Mouse (Mus musculus) liver (tissue): ENCODE measurements around the gene Kcnq1.

Source experiments
- DNase-seq: peaks from one replicate; pipeline ENCODE4 v3.0.0-alpha.2; 2020; ENCODE audit warnings: mixed read lengths

Gene Kcnq1

DNA sequence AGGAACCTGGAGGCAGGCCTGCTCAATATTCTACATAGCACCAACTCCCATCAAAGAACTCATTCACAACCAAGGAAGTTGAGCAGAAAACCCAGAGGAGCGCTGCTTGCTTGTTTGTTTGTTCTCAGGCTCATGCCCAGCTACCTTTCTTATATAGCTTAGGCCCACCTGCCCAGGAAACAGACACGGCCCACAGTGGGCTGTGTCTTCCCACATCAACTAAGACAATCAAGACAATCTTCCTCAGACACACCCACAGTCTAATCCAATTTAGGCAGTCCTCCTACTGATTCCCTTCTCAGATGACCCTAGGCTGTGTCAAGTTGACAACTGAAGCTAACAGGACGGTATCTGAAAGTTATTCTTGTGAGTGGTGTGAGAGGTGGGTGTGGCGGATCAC lies at the start of gene Kcnq1:
Kcnq1 (plus strand) TSS at position 301 of the 400 bp plus-strand sequence.
- no peak for DNase-seq

DNA sequence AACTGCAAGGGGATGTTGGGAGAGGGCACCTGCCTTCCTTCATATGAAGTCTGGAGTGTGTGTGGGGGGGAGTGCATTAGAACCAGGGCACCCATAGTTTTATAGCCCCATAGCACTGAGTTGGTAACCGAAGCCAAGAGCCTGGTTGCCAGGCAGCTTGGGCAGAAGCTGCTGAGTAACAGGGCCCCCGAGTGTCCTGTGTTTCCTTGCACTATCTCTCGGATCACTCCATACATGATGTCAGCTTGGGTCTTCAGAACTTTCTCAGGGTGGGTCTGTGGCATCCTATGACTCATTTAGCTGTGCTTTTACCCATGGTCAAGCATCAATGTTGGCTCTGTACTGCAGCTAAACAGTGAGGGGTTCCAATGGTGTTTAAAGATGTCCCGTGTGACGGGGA lies 49.1 kb upstream of the Kcnq1 start:
- DNase-seq = no peak

DNA sequence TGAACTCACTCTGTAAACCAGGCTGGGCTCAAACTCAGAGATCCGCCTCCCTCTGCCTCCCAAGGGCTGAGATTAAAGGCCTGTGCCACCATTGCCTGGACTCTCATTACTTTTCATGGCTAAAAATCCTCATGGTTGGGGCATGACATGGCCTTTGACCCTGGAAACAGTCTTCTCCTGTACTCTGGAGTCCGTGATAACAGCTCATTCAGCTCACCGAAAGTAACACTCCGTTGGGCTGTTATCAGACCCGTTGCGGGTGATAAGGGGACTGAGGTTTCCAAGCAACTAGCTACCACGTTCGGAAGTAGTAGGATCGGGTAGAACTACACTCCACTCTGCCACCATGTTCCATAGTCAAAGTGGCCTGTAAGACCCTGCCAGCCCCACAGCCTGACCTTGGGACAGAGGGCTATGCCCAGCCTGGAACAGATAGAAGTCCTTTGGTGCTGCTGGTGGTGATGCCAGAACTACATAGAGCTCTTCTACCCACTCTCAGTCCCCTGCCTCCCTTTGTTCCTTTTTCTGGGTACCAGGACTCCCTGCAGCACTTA lies 48.4 kb upstream of the Kcnq1 start:
- peak; percentile 68 for DNase-seq

DNA sequence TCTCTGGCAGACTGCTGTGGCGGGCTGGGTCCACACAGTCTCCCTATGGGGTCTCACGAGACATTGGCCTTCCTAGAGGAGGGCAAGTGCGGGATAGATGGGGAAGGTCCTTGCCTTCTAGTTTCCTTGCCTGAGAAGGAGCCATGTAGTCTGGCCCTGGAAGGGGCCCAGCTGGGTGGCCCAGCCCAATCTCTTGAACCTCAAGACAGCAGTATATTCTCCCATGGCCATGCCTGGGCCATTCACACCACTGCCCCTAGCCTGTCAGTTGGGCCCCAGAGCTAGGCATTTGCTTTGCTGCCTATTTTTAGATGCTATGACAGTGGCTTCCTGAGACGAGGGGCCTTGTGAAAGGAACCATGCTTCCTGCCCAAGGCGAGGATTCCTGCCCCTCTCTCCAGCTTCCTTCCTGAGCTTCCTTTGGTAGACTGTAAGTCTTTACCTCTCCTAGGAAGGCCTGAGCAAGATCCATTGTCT lies 47.9 kb upstream of the Kcnq1 start:
- DNase-seq = peak; percentile 38

DNA sequence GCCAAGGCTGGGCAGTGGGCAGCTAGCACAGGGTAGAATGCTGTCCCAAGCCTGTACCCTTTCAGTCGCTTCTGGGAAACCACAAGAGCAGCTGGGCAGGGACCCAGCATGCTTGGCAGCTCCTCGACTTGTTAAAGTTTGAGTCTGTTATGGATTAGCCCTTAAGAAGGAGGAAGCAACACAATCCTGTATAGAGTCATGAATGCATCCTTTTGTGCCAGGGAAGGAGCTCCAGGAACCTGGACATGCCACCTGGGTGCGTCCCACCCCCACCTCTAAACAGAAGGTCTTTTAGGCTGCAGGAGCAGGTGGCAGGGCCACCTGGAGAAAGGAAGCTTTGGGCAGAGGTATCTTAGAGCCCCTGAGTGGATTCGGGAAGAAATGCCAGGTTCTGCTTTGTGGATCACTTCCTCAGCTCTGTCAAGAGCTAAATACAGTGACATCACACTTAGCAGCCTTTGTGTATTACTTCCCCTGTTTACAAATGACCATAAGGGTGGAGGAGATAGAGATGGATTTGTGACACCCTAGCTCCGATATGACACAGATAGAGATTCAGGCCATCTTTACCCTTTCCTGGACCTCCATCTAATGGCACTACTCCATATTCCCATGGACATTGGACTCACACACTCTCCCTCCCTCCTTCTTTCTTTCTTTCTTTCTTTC lies 46.8 kb upstream of the Kcnq1 start:
- DNase-seq = no peak

- no peak for DNase-seq
Observed at GRCm38 (mm10) chr7:143062704-143063103, 43.5 kb upstream of the Kcnq1 start.

GRCm38 (mm10) chr7:143064226-143064625 lies 41.9 kb upstream of the Kcnq1 start:
- DNase-seq = no peak

DNA sequence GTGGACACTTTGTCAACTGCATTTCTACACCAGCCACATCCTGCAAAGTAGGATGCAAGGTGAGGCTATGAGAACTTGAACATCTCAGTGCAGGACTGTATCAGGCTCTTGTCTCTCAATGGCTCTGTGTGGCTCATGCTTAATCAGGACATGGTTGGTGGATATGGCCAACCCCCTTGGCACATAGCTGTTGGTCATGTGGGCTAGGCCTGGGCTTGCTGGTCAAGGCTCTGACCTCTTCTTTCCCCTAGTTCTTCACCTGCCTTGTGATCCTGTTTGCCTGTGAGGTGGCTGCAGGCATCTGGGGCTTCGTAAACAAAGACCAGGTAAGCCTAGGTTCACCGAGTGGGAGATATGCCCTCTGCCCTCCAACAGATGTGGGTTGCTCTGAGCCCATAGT lies 40.5 kb upstream of the Kcnq1 start:
- no peak for DNase-seq

DNA sequence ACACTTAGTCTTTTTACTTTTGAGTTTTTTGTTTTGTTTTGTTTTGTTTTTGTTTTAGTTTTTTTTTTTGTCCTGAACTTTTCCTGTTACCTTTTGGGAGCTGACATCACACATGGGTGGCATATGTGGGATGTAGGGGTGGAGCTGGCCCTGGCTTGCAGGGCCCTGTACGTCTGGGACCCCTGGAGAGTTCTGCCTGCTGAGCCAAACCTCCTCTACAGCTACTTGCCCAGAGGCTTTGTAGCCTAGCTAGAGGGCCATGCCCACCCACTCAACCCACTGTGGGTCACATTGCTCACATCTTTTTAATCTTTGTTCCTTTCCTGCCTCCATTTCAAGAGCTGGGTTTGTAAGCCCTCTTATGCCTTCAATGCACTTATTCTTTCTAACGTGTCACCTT lies 38.7 kb upstream of the Kcnq1 start:
- DNase-seq = no peak

- DNase-seq = no peak
Observed at GRCm38 (mm10) chr7:143067897-143068296, 38.3 kb upstream of the Kcnq1 start.

GRCm38 (mm10) chr7:143068316-143068881 lies 37.8 kb upstream of the Kcnq1 start:
- peak; percentile 23 for DNase-seq

DNA sequence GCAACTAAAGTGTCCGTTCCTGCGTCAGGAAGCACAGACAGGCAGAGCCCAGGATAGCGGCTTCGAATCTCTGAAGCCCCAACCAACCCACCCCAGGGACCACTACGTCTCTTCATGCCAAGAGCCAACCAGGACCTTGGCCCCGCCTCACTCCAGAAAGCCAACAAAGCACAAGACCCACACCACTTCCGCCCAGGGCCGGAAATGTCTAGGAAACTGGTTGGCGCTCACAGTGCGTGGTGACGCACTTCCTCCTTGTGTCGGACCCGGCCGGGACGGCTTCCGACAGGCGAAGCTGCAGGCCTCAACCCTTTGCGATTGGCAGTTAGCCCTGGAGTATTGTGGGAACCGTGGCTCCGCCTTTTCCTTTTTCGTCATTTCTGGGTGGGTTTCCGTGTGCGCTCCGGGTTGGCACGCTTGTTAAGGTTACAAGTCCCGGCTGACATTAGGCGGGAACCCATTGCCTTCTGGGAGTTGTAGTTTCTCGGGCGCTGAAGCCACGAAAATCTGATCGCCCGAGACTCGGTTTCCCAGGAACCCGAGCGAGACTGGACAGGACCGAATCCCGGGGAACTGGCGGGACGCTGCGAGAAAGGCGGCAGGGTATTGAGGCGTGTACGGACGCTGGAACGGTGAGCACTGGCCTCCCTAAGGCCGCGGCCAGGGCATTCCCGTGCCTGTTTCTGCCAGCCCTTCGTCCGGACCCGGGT lies 37.1 kb upstream of the Kcnq1 start, which contains the start of gene Tssc4:
Tssc4 (plus strand) TSS at position 368 of the 710 bp plus-strand sequence.
- DNase-seq = peak; percentile 95

GRCm38 (mm10) chr7:143069751-143070400 lies 36.3 kb upstream of the Kcnq1 start:
- DNase-seq = peak; percentile 32

GRCm38 (mm10) chr7:143070506-143071070 lies 35.6 kb upstream of the Kcnq1 start:
- no peak for DNase-seq

GRCm38 (mm10) chr7:143072605-143073004 lies 33.6 kb upstream of the Kcnq1 start:
- DNase-seq = no peak

GRCm38 (mm10) chr7:143073086-143073485 lies 33.1 kb upstream of the Kcnq1 start:
- peak; percentile 52 for DNase-seq

DNA sequence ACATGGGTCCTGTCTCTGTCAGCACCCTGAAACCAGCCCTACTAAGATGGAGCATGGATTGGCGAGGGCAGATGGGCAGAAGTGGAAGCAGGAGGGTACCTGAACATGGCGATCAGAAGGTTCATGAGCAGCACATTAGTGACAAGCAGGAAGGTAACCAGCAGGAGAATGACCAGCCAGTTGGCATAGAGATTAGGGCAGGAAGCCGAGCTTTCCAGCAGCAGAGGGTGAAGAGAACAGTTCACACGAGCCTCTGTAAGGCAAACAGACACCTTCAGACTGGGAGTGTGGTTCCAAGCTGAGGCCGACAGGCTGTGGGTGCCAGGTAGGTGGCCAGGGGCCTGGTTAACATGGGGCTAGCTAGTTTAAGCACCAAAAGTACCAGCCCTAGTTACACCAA lies 30.8 kb upstream of the Kcnq1 start:
- no peak for DNase-seq

DNA sequence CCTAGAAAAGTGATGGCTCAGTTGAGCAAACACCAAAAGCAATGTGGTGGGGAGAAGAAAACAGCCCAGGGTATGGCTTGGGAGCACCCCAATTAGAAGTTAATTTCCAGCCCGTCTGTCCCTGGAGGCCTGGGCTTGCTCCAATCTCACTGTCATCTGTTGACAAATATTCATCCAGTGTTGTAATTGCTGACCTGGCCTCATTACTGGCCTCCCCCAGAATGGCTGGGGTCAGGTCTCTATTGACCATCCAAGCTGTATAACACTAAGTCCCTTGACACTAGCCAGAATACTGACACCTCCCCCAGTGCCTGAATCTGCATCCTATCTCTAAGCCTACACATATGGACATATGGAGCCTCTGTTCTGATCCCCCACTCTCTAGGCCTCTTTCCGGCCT lies 28.8 kb upstream of the Kcnq1 start:
- no peak for DNase-seq

DNA sequence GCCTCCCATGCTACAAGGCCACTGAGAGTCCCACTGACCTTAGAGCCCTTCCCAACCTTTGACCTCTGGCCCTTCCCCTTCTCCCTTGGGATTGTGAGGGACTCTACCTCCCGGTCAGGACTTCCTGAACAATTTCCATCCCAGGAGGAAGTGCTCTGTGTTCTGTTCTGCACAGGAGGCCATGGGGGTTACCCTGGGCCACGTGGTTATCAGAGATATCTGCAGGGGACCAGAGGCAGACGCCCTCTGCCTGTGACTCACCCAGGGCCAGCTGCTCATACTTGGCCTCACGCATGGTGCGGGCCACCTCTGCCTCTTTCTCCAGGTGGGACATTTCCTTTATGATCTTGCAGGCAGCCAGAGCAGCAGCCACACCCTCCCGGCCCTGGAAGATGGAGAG lies 24.1 kb upstream of the Kcnq1 start:
- DNase-seq = no peak

- no peak for DNase-seq
Observed at GRCm38 (mm10) chr7:143083708-143084107, 22.5 kb upstream of the Kcnq1 start.

GRCm38 (mm10) chr7:143086366-143086765 lies 19.8 kb upstream of the Kcnq1 start:
- peak; percentile 70 for DNase-seq

GRCm38 (mm10) chr7:143087070-143087579 lies 19.0 kb upstream of the Kcnq1 start:
- peak; percentile 57 for DNase-seq

GRCm38 (mm10) chr7:143093847-143094246 lies 12.3 kb upstream of the Kcnq1 start:
- no peak for DNase-seq
